Mouse (Mus musculus) intestine, embryonic 16.5 days (tissue): ENCODE measurements around the gene Katnb1. TPM values are rescaled to one million over a fixed set of nuclear protein-coding genes. Genes with fewer than 3 reads are reported as not detected.
A peak's percentile ranks its signal among the peaks of the same experiment; 100 is the strongest.

Experiments
- ATAC-seq: fragments of 200-750 bp; cut with Nextera tagmentation; 2 replicates; pipeline ENCODE4 v1.8.0; 2017; ENCODE audit warnings: moderate TSS enrichment, moderate library complexity
- H3K27ac ChIP-seq: fragments of 300-500 bp; sonication (generic); 2 replicates; pipeline ENCODE4 v1.5.1; 2014; ENCODE audit warnings: mild to moderate bottlenecking, low read length
- H3K27me3 ChIP-seq: fragments of 300-500 bp; sonication (generic); replicated peaks from 2 replicates; pipeline ENCODE4 v1.6.1; 2014; ENCODE audit warnings: low read length, control low read depth, mixed read lengths; ENCODE audit not compliant: control insufficient read depth, insufficient read depth
- H3K36me3 ChIP-seq: fragments of 300-500 bp; sonication (generic); 2 replicates; pipeline ENCODE4 v1.6.1; 2014; ENCODE audit warnings: low read length, control low read depth; ENCODE audit not compliant: control insufficient read depth, insufficient read depth
- H3K4me1 ChIP-seq: fragments of 300-500 bp; sonication (generic); 2 replicates; pipeline ENCODE4 v1.6.1; 2014; ENCODE audit warnings: low read length, control low read depth, mixed read lengths; ENCODE audit not compliant: control insufficient read depth, insufficient read depth
- H3K4me2 ChIP-seq: fragments of 300-500 bp; sonication (generic); 2 replicates; pipeline ENCODE4 v1.6.1; 2014; ENCODE audit warnings: low read depth, low read length, control low read depth
- H3K4me3 ChIP-seq: fragments of 300-500 bp; sonication (generic); 2 replicates; pipeline ENCODE4 v1.5.1; 2014; ENCODE audit warnings: mild to moderate bottlenecking, low read length
- H3K9ac ChIP-seq: fragments of 300-500 bp; sonication (generic); 2 replicates; pipeline ENCODE4 v1.6.1; 2014; ENCODE audit warnings: low read depth, low read length
- H3K9me3 ChIP-seq: fragments of 300-500 bp; sonication (generic); 2 replicates; pipeline ENCODE4 v1.6.1; 2016; ENCODE audit warnings: low read length, control low read depth; ENCODE audit not compliant: control insufficient read depth
- WGBS: fragments of 180-500 bp; shearing (Covaris S2); extraction: QIAGEN DNeasy Blood & Tissue Kit; methylation state at CpG from one replicate; pipeline ENCODE4 v1.1.7; 2014; 5-methylcytosine and 5-hydroxymethylcytosine counted together
- polyA plus RNA-seq: library from polyadenylated mRNA; unstranded; fragments of >200 nt; fragmentation: Nextera tagmentation; extraction: Ambion mirVana; gene quantifications from 2 replicates; pipeline ENCODE4 v1.2.1, GENCODE M21; 2015

Katnb1 gene
- polyA plus RNA-seq, 1 experiment from 2014 or later: 16.7 TPM

DNA sequence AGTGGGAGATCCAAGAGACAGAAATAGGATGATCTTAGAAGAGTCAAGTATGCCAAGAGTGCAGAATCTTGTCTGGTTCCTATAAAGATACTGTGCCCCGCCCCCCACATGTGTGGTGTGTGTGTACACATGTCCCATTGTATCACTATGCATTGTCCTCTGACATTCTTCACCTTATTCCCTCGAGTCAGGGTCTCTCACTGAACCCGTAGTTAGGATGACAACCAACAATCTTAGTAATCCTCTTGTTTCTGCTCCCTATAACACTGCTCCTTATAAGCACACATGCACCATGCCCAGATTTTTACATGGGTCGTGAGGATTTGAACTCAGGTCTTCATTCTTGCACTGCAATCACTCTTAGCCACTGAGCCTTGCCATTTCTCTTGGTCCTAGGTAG, 1.7 kb upstream of the Katnb1 start:
- no peak overlapping the region for H3K4me2 ChIP-seq
- peaks cover 9% of the 10 kb centered on the region for H3K4me1 ChIP-seq
- 82% methylated on average over 4 of the region's 4 CpGs for WGBS
- no peak overlapping the region for H3K27ac ChIP-seq
- no peaks in the 10 kb centered on the region for H3K36me3 ChIP-seq
- no peak for ATAC-seq
- no peak overlapping the region for H3K9ac ChIP-seq
- no peaks in the 10 kb centered on the region for H3K27me3 ChIP-seq
- H3K4me3 ChIP-seq: no peak overlapping the region
- H3K9me3 ChIP-seq: no peaks in the 10 kb centered on the region

- ATAC-seq: no peak
- 0 out of 2 replicates have a peak, but pooled peaks cover 4% of the 10 kb centered on the region for H3K36me3 ChIP-seq
- peaks cover 18% of the 10 kb centered on the region for H3K4me1 ChIP-seq
- peak overlapping the region; percentile 74 for H3K4me3 ChIP-seq
- peak overlapping the region; percentile 77 for H3K9ac ChIP-seq
- peak overlapping the region; percentile 92 for H3K4me2 ChIP-seq
- H3K27ac ChIP-seq: no peak overlapping the region
- 10% methylated on average over 11 of the region's 11 CpGs for WGBS
- H3K27me3 ChIP-seq: no peaks in the 10 kb centered on the region
- H3K9me3 ChIP-seq: no peaks in the 10 kb centered on the region
Observed at GRCm38 (mm10) chr8:95081650-95082049, 664 bp downstream of the Katnb1 start.

DNA sequence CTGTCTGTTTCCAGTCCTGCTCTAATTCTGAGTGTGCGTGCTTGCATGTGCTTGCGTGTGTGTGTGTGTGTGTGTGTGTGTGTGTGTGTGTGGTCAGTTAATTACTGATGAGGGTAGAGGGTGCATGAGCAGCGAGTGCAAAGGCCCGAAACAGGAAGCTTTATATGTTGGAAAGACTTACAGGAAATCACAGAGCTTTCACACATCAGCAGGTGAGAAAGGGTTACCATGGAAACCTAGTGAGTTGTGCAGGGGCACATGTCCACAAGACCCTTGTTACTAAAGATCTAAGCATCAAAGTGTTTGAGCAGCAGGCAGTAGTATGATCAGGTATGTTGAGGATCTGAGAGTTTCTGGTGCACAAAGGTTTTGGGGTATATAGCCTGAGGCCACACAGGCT, 3.3 kb downstream of the Katnb1 start:
- WGBS: 88% methylated on average over 4 of the region's 4 CpGs
- Histone ChIP-seq H3K9ac (no peak overlapping the region), H3K9me3 (no peaks in the 10 kb centered on the region), H3K36me3 (0 out of 2 replicates have a peak, but pooled peaks cover 4% of the 10 kb centered on the region), H3K4me3 (no peak overlapping the region), H3K27ac (no peak overlapping the region), H3K27me3 (no peaks in the 10 kb centered on the region), H3K4me2 (no peak overlapping the region), H3K4me1 (peaks cover 18% of the 10 kb centered on the region)
- ATAC-seq: no peak

GRCm38 (mm10) chr8:95084744-95085431, 3.9 kb downstream of the Katnb1 start:
- Histone ChIP-seq H3K27ac (no peak overlapping the region), H3K36me3 (0 out of 2 replicates have a peak, but pooled peaks cover 4% of the 10 kb centered on the region), H3K27me3 (no peaks in the 10 kb centered on the region), H3K4me3 (no peak overlapping the region), H3K4me1 (peaks cover 18% of the 10 kb centered on the region), H3K9ac (no peak overlapping the region), H3K9me3 (no peaks in the 10 kb centered on the region), H3K4me2 (no peak overlapping the region)
- no peak for ATAC-seq
- WGBS: 78% methylated on average over 10 of the region's 10 CpGs

DNA sequence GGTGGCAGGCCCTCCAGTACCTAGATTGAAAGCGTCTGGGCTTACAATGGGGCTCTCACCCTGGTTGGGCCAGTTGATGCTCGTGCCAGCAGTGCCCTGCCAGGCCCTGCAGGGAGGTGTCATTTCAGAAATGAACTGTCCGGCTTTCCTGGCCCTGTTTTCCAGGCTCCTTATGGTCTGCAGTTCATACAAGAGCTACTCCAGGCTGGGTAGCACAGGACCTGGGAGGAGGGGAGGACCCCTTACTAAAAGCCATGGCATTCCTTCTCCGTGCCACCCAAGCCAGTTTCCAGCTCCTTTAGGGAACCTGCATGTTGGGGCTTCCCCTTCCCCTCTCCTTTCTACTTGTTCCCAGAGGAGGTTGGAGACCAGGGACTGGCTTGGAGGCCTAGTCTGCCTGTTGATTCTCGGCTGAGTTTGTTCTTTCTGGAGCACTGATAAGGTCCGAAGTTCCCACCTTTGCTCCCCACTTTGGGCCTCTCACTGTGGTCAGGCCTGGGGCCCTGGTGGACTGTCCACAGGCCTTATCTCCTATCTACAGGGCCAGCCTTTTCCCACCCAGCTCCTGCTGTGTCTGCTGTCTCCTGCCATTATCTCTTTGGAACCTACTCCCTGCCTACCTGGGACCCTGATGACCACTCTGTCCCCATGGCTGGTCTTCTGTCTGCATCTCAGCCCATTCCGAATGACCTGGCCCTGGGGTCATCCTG, 4.6 kb downstream of the Katnb1 start:
- Histone ChIP-seq H3K9ac (no peak overlapping the region), H3K4me1 (peaks cover 18% of the 10 kb centered on the region), H3K36me3 (0 out of 2 replicates have a peak, but pooled peaks cover 4% of the 10 kb centered on the region), H3K4me2 (no peak overlapping the region), H3K4me3 (no peak overlapping the region), H3K9me3 (no peaks in the 10 kb centered on the region), H3K27ac (no peak overlapping the region), H3K27me3 (no peaks in the 10 kb centered on the region)
- no peak for ATAC-seq
- WGBS: 84% methylated on average over 7 of the region's 7 CpGs

- Histone ChIP-seq H3K4me3 (no peak overlapping the region), H3K27ac (no peak overlapping the region), H3K9ac (no peak overlapping the region), H3K27me3 (no peaks in the 10 kb centered on the region), H3K9me3 (no peaks in the 10 kb centered on the region), H3K4me2 (no peak overlapping the region), H3K4me1 (no peaks in the 10 kb centered on the region), H3K36me3 (peaks cover 7% of the 10 kb centered on the region; the same call in 1 of the 2 replicates)
- WGBS: 78% methylated on average over 4 of the region's 4 CpGs
- no peak for ATAC-seq
Observed at GRCm38 (mm10) chr8:95093574-95093973, 12.6 kb downstream of the Katnb1 start.

DNA sequence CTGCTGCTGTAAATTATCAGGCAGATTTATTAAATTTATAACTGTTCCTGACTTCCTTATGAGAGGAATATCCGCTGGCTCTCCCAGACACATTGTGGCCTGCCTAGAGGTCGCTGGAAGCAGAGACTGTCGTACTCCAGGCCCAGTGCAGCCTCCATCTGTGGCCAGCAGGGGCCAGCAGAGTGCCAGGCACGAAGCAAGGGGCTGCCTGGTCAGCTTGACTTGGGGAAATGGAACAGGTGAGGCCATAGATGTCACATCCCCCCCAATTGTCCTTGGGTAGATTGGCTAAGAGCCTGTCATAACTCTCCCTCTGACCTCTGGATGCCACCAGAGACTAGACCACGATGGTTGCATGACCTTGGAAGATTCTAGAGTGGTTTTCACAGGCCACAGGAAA, 18.0 kb downstream of the Katnb1 start:
- Histone ChIP-seq H3K4me1 (no peaks in the 10 kb centered on the region), H3K27me3 (no peaks in the 10 kb centered on the region), H3K36me3 (peaks cover 18% of the 10 kb centered on the region), H3K4me2 (no peak overlapping the region), H3K9me3 (no peaks in the 10 kb centered on the region), H3K9ac (no peak overlapping the region), H3K4me3 (no peak overlapping the region), H3K27ac (no peak overlapping the region)
- WGBS: 21% methylated on average over 5 of the region's 5 CpGs
- peak; percentile 68 for ATAC-seq

GRCm38 (mm10) chr8:95101972-95102371, 21.0 kb downstream of the Katnb1 start:
- no peaks in the 10 kb centered on the region for H3K27me3 ChIP-seq
- 73% methylated on average over 4 of the region's 4 CpGs for WGBS
- H3K9ac ChIP-seq: no peak overlapping the region
- no peak overlapping the region for H3K4me3 ChIP-seq
- no peaks in the 10 kb centered on the region for H3K9me3 ChIP-seq
- H3K4me1 ChIP-seq: no peaks in the 10 kb centered on the region
- no peak overlapping the region for H3K27ac ChIP-seq
- no peak overlapping the region for H3K4me2 ChIP-seq
- H3K36me3 ChIP-seq: peaks cover 21% of the 10 kb centered on the region
- ATAC-seq: no peak

DNA sequence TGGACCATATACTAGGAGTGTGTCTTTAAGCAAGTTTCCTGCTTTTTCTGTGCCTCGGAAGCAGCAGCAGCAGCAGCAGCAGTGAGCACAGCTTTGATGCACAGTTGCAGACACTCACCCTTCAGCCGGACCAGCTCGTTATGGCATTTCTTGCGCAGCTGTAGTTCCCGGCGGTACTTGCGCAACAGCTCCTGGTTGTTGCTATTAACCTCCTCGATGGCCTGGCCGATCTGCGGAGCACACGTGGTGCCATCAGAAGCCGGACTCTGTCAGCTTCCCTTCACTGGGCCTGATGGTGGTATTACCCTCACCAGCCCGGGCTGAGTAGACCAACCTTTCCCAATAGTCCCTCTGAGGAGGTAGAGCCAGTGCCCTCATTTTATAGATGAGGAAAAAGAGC, 26.3 kb downstream of the Katnb1 start:
- Histone ChIP-seq H3K27me3 (no peaks in the 10 kb centered on the region), H3K4me1 (no peaks in the 10 kb centered on the region), H3K4me2 (no peak overlapping the region), H3K4me3 (no peak overlapping the region), H3K36me3 (peaks cover 15% of the 10 kb centered on the region), H3K9ac (no peak overlapping the region), H3K27ac (no peak overlapping the region), H3K9me3 (no peaks in the 10 kb centered on the region)
- no peak for ATAC-seq
- 93% methylated on average over 13 of the region's 13 CpGs for WGBS
